Mouse (Mus musculus) WW6 (cell line): ENCODE results near the gene Kctd3.
A peak's percentile ranks its signal among the peaks of the same experiment; 100 is the strongest.
"Not testable (repeated sequence)": the region's sequence is repeated elsewhere in the genome, so short reads cannot be mapped to it uniquely, and the experiment has no call there.

Source experiments
- DNase-seq: peaks from one replicate; pipeline ENCODE4 v3.0.0-alpha.2; 2013; ENCODE audit warnings: low read depth, low spot score

Kctd3 gene

GRCm38 (mm10) chr1:189007239-189007979 is at the start of gene Kctd3:
Gene Kctd3, minus strand, starts transcription at chr1:189007841.
- DNase-seq: peak; percentile 80

- DNase-seq: no peak
Observed at GRCm38 (mm10) chr1:189057425-189057824, 49.8 kb upstream of the Kctd3 start.

- no peak for DNase-seq
Observed at GRCm38 (mm10) chr1:189055933-189056332, 48.3 kb upstream of the Kctd3 start.

- no peak for DNase-seq
Observed at GRCm38 (mm10) chr1:189054941-189055551, 47.4 kb upstream of the Kctd3 start.

GRCm38 (mm10) chr1:189054191-189054590 is 46.5 kb upstream of the Kctd3 start:
- no peak for DNase-seq

- no peak for DNase-seq
Observed at GRCm38 (mm10) chr1:189052189-189052588, 44.5 kb upstream of the Kctd3 start.

GRCm38 (mm10) chr1:189050122-189050521 is 42.5 kb upstream of the Kctd3 start:
- no peak for DNase-seq

- no peak for DNase-seq
Observed at GRCm38 (mm10) chr1:189048331-189048730, 40.7 kb upstream of the Kctd3 start.

GRCm38 (mm10) chr1:189047918-189048317 is 40.3 kb upstream of the Kctd3 start:
- DNase-seq: no peak

- DNase-seq: no peak
Observed at GRCm38 (mm10) chr1:189046831-189047230, 39.2 kb upstream of the Kctd3 start.

GRCm38 (mm10) chr1:189046301-189046700 is 38.7 kb upstream of the Kctd3 start:
- no peak for DNase-seq

- no peak for DNase-seq
Observed at GRCm38 (mm10) chr1:189041261-189041660, 33.6 kb upstream of the Kctd3 start.

- DNase-seq: no peak
Observed at GRCm38 (mm10) chr1:189039348-189039747, 31.7 kb upstream of the Kctd3 start.

GRCm38 (mm10) chr1:189032817-189033216 is 25.2 kb upstream of the Kctd3 start:
- DNase-seq: not testable (repeated sequence)

- DNase-seq: no peak
Observed at GRCm38 (mm10) chr1:189030975-189031374, 23.3 kb upstream of the Kctd3 start.

GRCm38 (mm10) chr1:189028267-189028666 is 20.6 kb upstream of the Kctd3 start:
- no peak for DNase-seq

- no peak for DNase-seq
Observed at GRCm38 (mm10) chr1:189026885-189027284, 19.2 kb upstream of the Kctd3 start.

- no peak for DNase-seq
Observed at GRCm38 (mm10) chr1:189023701-189024080, 16.1 kb upstream of the Kctd3 start.

- no peak for DNase-seq
Observed at GRCm38 (mm10) chr1:189022925-189023700, 15.5 kb upstream of the Kctd3 start.

GRCm38 (mm10) chr1:189015372-189015771 is 7.7 kb upstream of the Kctd3 start:
- DNase-seq: no peak

- DNase-seq: no peak
Observed at GRCm38 (mm10) chr1:189013587-189013921, 5.9 kb upstream of the Kctd3 start.

- no peak for DNase-seq
Observed at GRCm38 (mm10) chr1:189012846-189013586, 5.4 kb upstream of the Kctd3 start.
